Mouse (Mus musculus): ENCODE measurements at regions not wholly inside any gene's neighbourhood (a gene's known extent, or its start where the extent isn't known, plus 50 kb on each side); places are given as distances from the start of the nearest gene placed in this dataset.

DNA sequence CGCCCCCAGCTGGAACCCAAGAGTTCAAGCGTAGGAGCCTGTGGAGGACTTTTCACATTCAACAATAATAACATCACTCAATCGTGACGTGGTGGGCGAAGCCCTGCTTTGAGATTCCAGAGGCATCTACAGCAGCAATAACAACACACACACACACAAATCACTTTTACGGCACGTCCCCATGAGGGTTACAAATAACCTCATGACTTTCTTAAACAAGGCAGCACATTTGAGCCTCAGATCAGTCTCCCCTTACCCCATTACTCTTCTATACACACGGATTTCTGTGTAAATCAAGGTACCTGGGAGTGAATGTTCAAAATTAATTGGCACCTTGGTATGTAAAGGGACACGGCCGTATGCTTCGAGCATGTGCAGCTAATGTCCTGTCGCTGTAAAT is 354.4 kb downstream of the Ajap1 start:
- TF ChIP-seq CTCF (IDR thresholded peaks at IDR 0.05; ENCODE audit: control insufficient read depth, insufficient read depth, insufficient read length) (no peak), MAX (IDR thresholded peaks at IDR 0.05) (no peak)

All from C2C12 (cell line).